21 mouse cellular contexts compared by ENCODE assay signal in genomic region chr1:55213475-55213874, GRCm38 (mm10). TPM values are rescaled to one million over a fixed set of nuclear protein-coding genes. Genes with fewer than 3 reads are reported as not detected.
DNase-seq lines count a peak whose midpoint lies in the region; ATAC-seq and TF ChIP-seq lines count a peak whose summit lies in the region.
"Had no signal": no experiment of that assay in that cellular context is flagged by ENCODE, and none has a peak within 500 bp of the region (broad histone marks: within the 10 kb centered on the region; RNA-seq: fewer than 3 reads in every experiment).

No protein-coding gene starts in this region.

- ATAC-seq in lung, postnatal 0 days, result peak; percentile 79
- peak; percentile 66 for ATAC-seq in intestine, embryonic 16.5 days
- peak; percentile 75 for ATAC-seq in stomach, postnatal 0 days (ENCODE audit: low FRiP score, low TSS enrichment)
- ATAC-seq: midbrain, embryonic 13.5 days had no signal

- DNase-seq in heart, adult 11 months, result peak; percentile 84
- no peak for DNase-seq in heart, adult 9 months (ENCODE audit: low spot score in 2 of 2)
- DNase-seq in lung, postnatal 0 days (ENCODE audit: low spot score), result peak; percentile 79
- no peak for DNase-seq in lung, postnatal 25 days (ENCODE audit: low spot score)
- DNase-seq in stomach, postnatal 0 days (ENCODE audit: low spot score), result no peak
- no peak for DNase-seq in thymus, postnatal 10 days (ENCODE audit: low spot score in 2 of 2)
- no peak for DNase-seq in cerebellum, postnatal 10 days
- DNase-seq: adrenal gland, adult 2 months; cerebellum, adult 11 months; cerebellum, adult 9-11 months; gastrocnemius, postnatal 25 days; heart, adult 2 months; liver; thymus, postnatal 25 days had no signal

- H3K9ac ChIP-seq in lung, postnatal 0 days (replicated peaks; ENCODE audit: low read depth), result no peak overlapping the region
- H3K9ac ChIP-seq in intestine, embryonic 16.5 days (ENCODE audit: low read depth, low read length), result no peak overlapping the region
- H3K9ac ChIP-seq in stomach, postnatal 0 days (ENCODE audit: low read length), result no peak overlapping the region
- H3K9ac ChIP-seq: embryonic facial prominence, embryonic 12.5 days; forebrain, embryonic 12.5 days; hindbrain, embryonic 12.5 days; midbrain, embryonic 13.5 days had no signal

- H3K4me1 ChIP-seq in lung, postnatal 0 days (ENCODE audit: insufficient read depth, low read depth, low read length), result peaks cover 3% of the 10 kb centered on the region; the same call in 1 of the 2 replicates
- H3K4me1 ChIP-seq in intestine, embryonic 16.5 days (ENCODE audit: control insufficient read depth, insufficient read depth, low read length), result peaks cover 4% of the 10 kb centered on the region; the same call in 1 of the 2 replicates
- H3K4me1 ChIP-seq in stomach, postnatal 0 days (replicated peaks; ENCODE audit: control insufficient read depth, insufficient read depth), result no peaks in the 10 kb centered on the region
- H3K4me1 ChIP-seq: hindbrain, embryonic 12.5 days had no signal

- no peak overlapping the region for H3K4me2 ChIP-seq in lung, postnatal 0 days (replicated peaks; ENCODE audit: low read depth, low read length)
- no peak overlapping the region; the same call in 1 of the 2 replicates for H3K4me2 ChIP-seq in intestine, embryonic 16.5 days (ENCODE audit: low read depth, low read length)
- H3K4me2 ChIP-seq in stomach, postnatal 0 days (replicated peaks; ENCODE audit: low read depth), result no peak overlapping the region
- H3K4me2 ChIP-seq: embryonic facial prominence, embryonic 12.5 days; forebrain, embryonic 12.5 days; hindbrain, embryonic 12.5 days; midbrain, embryonic 13.5 days had no signal

- H3K27me3 ChIP-seq in lung, postnatal 0 days (replicated peaks; ENCODE audit: insufficient read depth, low read length), result no peaks in the 10 kb centered on the region
- no peaks in the 10 kb centered on the region for H3K27me3 ChIP-seq in intestine, embryonic 16.5 days (replicated peaks; ENCODE audit: control insufficient read depth, insufficient read depth, low read length)
- H3K27me3 ChIP-seq in stomach, postnatal 0 days (ENCODE audit: control insufficient read depth, insufficient read depth, low read length), result no peaks in the 10 kb centered on the region
- H3K27me3 ChIP-seq: embryonic facial prominence, embryonic 12.5 days; forebrain, embryonic 12.5 days; hindbrain, embryonic 12.5 days had no signal

- peak; percentile 28; the same call in 1 of the 2 replicates for TF ChIP-seq CTCF in lung, postnatal 0 days (IDR thresholded peaks at IDR 0.05)
- TF ChIP-seq CTCF in stomach, postnatal 0 days (IDR thresholded peaks at IDR 0.05; ENCODE audit: low read depth), result no peak

- H3K36me3 ChIP-seq in lung, postnatal 0 days (ENCODE audit: insufficient read depth, low read length), result no peaks in the 10 kb centered on the region
- no peaks in the 10 kb centered on the region for H3K36me3 ChIP-seq in intestine, embryonic 16.5 days (ENCODE audit: control insufficient read depth, insufficient read depth, low read length)
- no peaks in the 10 kb centered on the region; the same call in 1 of the 2 replicates for H3K36me3 ChIP-seq in stomach, postnatal 0 days (ENCODE audit: control insufficient read depth, insufficient read depth, low read length)
- H3K36me3 ChIP-seq: embryonic facial prominence, embryonic 12.5 days; forebrain, embryonic 12.5 days; hindbrain, embryonic 12.5 days; midbrain, embryonic 13.5 days had no signal

- H3K9me3 ChIP-seq in lung, postnatal 0 days (ENCODE audit: low read length), result no peaks in the 10 kb centered on the region
- H3K9me3 ChIP-seq in intestine, embryonic 16.5 days (ENCODE audit: control insufficient read depth, low read length), result no peaks in the 10 kb centered on the region
- no peaks in the 10 kb centered on the region for H3K9me3 ChIP-seq in stomach, postnatal 0 days (ENCODE audit: control insufficient read depth, low read length)
- H3K9me3 ChIP-seq: embryonic facial prominence, embryonic 12.5 days; forebrain, embryonic 12.5 days; hindbrain, embryonic 12.5 days; limb, embryonic 10.5 days; midbrain, embryonic 13.5 days had no signal

- no peak overlapping the region for H3K4me3 ChIP-seq in lung, postnatal 0 days (ENCODE audit: low read depth, low read length)
- no peak overlapping the region for H3K4me3 ChIP-seq in intestine, embryonic 16.5 days (ENCODE audit: low read length)
- no peak overlapping the region for H3K4me3 ChIP-seq in stomach, postnatal 0 days (ENCODE audit: low read depth, low read length)
- H3K4me3 ChIP-seq: embryonic facial prominence, embryonic 12.5 days; forebrain, embryonic 12.5 days; heart, adult 2 months; hindbrain, embryonic 12.5 days; left cerebral cortex, adult 2 months; limb, embryonic 10.5 days; midbrain, embryonic 13.5 days had no signal

- TF ChIP-seq EP300 in lung, postnatal 0 days (IDR thresholded peaks at IDR 0.05), result no peak
- no peak for TF ChIP-seq EP300 in stomach, postnatal 0 days (optimal IDR thresholded peaks at IDR 0.05)

- 36% methylated on average over 6 of the region's 6 CpGs for WGBS in lung, postnatal 0 days
- 37% methylated on average over 6 of the region's 6 CpGs for WGBS in intestine, embryonic 16.5 days
- WGBS in stomach, postnatal 0 days, result 28% methylated on average over 6 of the region's 6 CpGs

- H3K27ac ChIP-seq in lung, postnatal 0 days (ENCODE audit: low read length), result no peak overlapping the region
- no peak overlapping the region for H3K27ac ChIP-seq in intestine, embryonic 16.5 days (ENCODE audit: low read length)
- no peak overlapping the region for H3K27ac ChIP-seq in stomach, postnatal 0 days (replicated peaks)
- H3K27ac ChIP-seq: embryonic facial prominence, embryonic 12.5 days; forebrain, embryonic 12.5 days; heart, adult 2 months; hindbrain, embryonic 12.5 days; left cerebral cortex, adult 2 months; limb, embryonic 10.5 days; midbrain, embryonic 13.5 days had no signal

RNA-seq across cellular contexts. Expression of gene Rftn2, which starts 13.1 kb away (rescaled TPM):
- 13.6 and 13.9 TPM in 2 replicates for polyA plus RNA-seq in lung, postnatal 0 days (2015; fragmentation: Nextera tagmentation; extraction: Ambion mirVana)
- polyA plus RNA-seq in intestine, embryonic 16.5 days (2015; fragmentation: Nextera tagmentation; extraction: Ambion mirVana), result 7.0 and 7.1 TPM in 2 replicates
- 3.0 TPM in 2 replicates for polyA plus RNA-seq in stomach, postnatal 0 days (2015; fragmentation: Nextera tagmentation; extraction: Ambion mirVana)

RNA-seq across cellular contexts. Expression of gene Mars2, which starts 23.5 kb away (rescaled TPM):
- polyA plus RNA-seq in lung, postnatal 0 days (2015; fragmentation: Nextera tagmentation; extraction: Ambion mirVana), result 1.3 and 1.4 TPM in 2 replicates
- polyA plus RNA-seq in intestine, embryonic 16.5 days (2015; fragmentation: Nextera tagmentation; extraction: Ambion mirVana), result 5.2 and 5.4 TPM in 2 replicates
- 1.7 and 2.0 TPM in 2 replicates for polyA plus RNA-seq in stomach, postnatal 0 days (2015; fragmentation: Nextera tagmentation; extraction: Ambion mirVana)

Comparison
In these comparisons a context has a peak if more than half of its experiments do, and no peak if none do; other contexts are left out.
1. DNase-seq: peak in heart, adult 11 months (single experiment) and lung, postnatal 0 days (single experiment); none in heart, adult 9 months (0 of 2), lung, postnatal 25 days (single experiment), stomach, postnatal 0 days (single experiment), thymus, postnatal 10 days (0 of 2) and cerebellum, postnatal 10 days (0 of 2).
2. Peak in every context shown above with its lines, with median percentiles within 50 percentile points of each other: ATAC-seq.